Mouse (Mus musculus) olfactory bulb, adult 2 months (tissue): Measurements from ENCODE around the gene Gtf2i.

Experiments used
- CTCF ChIP-seq: fragments of 200-500 bp; IDR thresholded peaks from 2 replicates; pipeline ENCODE4 v1.5.1; 2012; ENCODE audit warnings: low read depth, mild to moderate bottlenecking, low read length, moderate library complexity; ENCODE audit not compliant: insufficient read depth
- POLR2A ChIP-seq: fragments of 200-500 bp; IDR thresholded peaks from 2 replicates; pipeline ENCODE4 v1.6.1; 2012; ENCODE audit warnings: mild to moderate bottlenecking, low read depth, low read length, moderate library complexity; ENCODE audit not compliant: insufficient read depth

- no peak for TF ChIP-seq POLR2A
- TF ChIP-seq CTCF: no peak
These were observed 100.3 kb downstream of the Gtf2i start for GRCm38 (mm10) chr5:134214021-134214806.
